Mouse (Mus musculus) adrenal gland, postnatal 10 days (tissue): ENCODE measurements around the gene Thoc2. TPM values are rescaled to one million over a fixed set of nuclear protein-coding genes. Genes with fewer than 3 reads are reported as not detected.
A peak's percentile ranks its signal among the peaks of the same experiment; 100 is the strongest.
"Not testable (repeated sequence)": the region's sequence is repeated elsewhere in the genome, so short reads cannot be mapped to it uniquely, and the experiment has no call there.

Experiments used
- DNase-seq: peaks from one replicate; pipeline ENCODE4 v3.0.0; 2021; ENCODE audit warnings: mixed read lengths
- long read RNA-seq, 2 experiments: library from polyadenylated mRNA; stranded (forward); transcript quantifications; one replicate each; pipeline ENCODE4 v2.0.0; 2021
- microRNA-seq: library from miRNA; unstranded; fragments of <30 nt; microRNA quantifications from one replicate; pipeline ENCODE4 v1.2.0, GENCODE M21; 2021
- total RNA-seq, 2 experiments: library from RNA; stranded (reverse); gene quantifications; 2 replicates each; pipeline ENCODE4 v1.2.3; 2021

The Thoc2 gene
- 10 to 100 TPM; 55.1 to 64.6 TPM for total RNA-seq
- long read RNA-seq, experiment 1, partial matches to known transcripts, result 21 of 28 reads
- long read RNA-seq, experiment 1, other reads (novel, unspliced or antisense), result 7 of 28 reads
- long read RNA-seq, experiment 2, partial matches to known transcripts, result 2 of 6 reads
- long read RNA-seq, experiment 2, other reads (novel, unspliced or antisense), result 4 of 6 reads

DNA sequence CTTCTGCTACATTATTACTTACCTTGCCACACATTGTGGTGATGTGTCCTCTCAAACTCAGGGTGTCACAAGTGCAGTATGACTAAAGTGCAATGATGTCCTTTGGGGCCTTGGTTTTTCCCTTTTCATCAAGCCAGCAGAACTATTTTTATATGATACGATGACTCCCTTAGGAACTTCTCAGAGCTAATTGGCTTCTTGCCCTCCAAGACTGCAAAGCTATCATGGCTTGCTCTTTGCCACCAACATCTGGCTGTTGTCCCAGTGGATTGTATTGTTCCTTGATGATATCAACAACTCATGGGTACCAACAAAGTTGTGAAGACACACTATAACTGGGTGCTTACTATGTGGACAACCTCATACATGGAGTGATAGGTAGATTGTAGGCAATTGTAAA is at the start of gene Thoc2:
Gene Thoc2, minus strand, starts transcription at position 101 of the 400 bp plus-strand sequence.
- DNase-seq, result peak; percentile 11

GRCm38 (mm10) chrX:41970096-41970495 is 49.6 kb upstream of the Thoc2 start:
- no peak for DNase-seq

GRCm38 (mm10) chrX:41969341-41969740 is 48.9 kb upstream of the Thoc2 start:
- DNase-seq, result peak; percentile 19

GRCm38 (mm10) chrX:41957161-41957560 is 36.7 kb upstream of the Thoc2 start:
- DNase-seq, result peak; percentile 19

GRCm38 (mm10) chrX:41941840-41942239 is 21.4 kb upstream of the Thoc2 start:
- no peak for DNase-seq

- DNase-seq, result not testable (repeated sequence)
Observed at GRCm38 (mm10) chrX:41931821-41932220, 11.3 kb upstream of the Thoc2 start.

DNA sequence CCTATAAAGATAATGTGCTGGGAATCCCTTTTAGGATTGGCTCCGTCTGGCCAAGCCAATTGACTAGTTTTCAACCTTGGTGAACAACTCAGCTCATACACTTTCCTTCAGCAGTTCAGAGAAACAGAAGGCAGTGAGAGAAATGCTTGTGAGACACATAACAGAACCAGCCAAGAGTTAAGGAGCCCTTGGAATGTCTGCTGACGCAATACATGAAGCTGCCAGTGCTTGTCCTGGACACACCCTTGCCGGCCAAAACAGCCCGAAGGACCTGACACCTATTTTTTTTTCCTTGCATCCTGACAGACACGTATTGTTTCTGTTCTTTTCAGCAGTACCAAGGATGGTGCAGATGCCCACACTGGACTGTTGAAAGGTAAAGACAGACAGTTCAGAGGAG is 4.2 kb upstream of the Thoc2 start:
- no peak for DNase-seq

- no peak for DNase-seq
Observed at GRCm38 (mm10) chrX:41912061-41912401, 8.4 kb downstream of the Thoc2 start.

DNA sequence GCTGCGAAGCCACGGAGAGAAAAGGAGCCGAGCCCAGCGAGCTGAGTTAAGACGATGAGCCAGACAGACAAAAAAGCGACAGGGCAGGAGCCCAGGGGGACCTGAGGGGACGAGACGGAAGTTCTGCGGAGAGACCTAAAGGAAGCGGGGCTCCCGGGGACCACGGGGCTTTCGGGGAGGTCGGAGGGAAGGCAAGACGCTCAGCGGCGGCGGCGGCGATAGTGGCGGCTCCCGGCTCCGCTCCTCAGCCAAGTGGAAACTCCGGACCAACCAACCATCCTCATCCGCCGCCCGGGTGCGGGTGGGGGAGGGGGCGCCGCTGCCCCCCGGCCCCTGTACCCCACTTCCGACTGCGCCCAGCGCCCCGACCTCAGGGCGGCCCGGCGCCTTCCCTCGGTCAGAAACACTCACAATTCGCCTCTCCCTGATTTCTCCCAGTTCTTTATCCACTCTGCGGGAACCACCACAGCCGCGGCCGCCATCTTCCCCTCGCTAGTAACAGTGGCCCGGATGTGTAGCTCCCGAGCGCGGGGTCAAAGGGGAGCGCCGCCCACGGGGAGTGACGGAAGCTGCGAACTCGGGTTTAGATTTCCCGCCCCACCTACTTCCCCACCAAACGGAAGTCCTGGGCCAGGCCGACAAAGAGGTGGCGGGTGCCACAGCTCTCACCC is 8.9 kb downstream of the Thoc2 start:
- peak; percentile 91 for DNase-seq

DNA sequence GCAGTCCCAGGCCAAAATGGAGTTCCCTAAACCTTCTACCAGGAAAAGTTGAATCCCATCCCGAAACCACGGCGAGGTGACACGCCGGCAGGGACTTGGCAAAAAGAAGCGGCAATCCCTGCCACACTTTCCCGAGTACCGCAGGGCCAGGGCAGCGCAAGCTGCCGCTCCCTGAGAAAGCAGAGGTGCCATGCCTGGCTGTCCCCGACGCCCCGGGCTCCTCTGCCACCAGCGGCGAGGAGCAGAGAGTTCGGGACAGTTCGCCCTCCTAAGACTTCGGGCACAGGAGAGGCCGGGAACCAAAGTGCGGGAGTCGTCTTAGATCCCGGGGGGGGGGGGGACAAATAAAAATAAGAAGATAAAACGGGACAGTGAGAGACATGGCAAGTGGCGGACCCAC is 9.5 kb downstream of the Thoc2 start:
- peak; percentile 44 for DNase-seq

DNA sequence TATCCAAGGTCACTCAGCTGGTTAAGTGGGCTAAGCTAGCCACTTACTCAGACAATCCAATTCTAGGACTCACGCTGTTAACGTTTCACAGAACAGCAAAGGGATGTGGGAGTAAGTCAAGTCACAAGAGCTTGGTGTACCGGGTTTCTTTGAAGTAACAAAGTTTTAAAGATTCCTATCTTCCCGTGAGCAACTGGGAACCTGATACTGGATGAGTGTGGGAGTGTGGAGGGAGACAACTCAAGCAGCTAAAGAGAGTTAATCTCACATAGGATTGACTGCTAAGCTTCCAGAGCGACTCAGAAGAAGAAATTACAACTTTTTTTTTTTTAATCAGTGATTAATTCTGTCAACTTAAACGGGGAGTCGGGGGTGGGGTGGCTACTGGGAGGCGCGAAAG is 10.0 kb downstream of the Thoc2 start:
- DNase-seq, result no peak

DNA sequence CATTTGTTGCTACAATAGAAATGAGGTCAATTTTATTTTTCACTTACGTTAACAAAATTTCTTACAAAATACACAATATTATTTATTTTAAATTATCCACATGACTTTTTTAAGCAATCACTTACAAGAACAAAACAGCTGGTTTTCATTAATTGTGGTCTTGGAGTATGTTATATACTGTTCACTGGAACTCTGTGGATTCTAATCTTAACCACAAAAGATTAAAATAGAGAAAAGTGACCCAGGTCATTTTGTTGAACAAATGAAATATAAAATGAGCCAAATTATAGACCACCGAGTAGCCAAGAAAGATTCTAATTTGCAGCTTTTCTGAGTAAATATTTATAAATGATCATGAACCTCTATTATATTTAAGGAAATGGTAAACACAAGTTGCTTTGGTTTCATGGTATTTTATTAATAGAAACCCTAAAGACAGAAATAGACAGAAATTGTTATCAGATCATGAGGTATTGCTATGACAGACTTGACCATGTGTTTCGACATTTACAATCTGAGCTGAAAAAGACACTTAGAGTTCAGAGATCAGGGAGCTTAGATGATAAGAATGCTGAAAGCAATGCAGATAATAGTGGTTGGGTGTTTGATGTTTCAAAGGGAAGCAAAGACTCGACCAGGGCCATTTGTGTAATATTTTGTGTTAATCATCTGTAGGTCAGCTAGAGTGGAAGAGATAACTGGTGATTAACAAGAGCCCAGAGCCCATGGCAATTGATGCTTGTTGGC is 35.5 kb downstream of the Thoc2 start:
- DNase-seq, result no peak

- peak; percentile 5 for DNase-seq
Observed at GRCm38 (mm10) chrX:41876581-41876980, 43.9 kb downstream of the Thoc2 start.

GRCm38 (mm10) chrX:41837823-41838222 is 82.7 kb downstream of the Thoc2 start:
- no peak for DNase-seq

DNA sequence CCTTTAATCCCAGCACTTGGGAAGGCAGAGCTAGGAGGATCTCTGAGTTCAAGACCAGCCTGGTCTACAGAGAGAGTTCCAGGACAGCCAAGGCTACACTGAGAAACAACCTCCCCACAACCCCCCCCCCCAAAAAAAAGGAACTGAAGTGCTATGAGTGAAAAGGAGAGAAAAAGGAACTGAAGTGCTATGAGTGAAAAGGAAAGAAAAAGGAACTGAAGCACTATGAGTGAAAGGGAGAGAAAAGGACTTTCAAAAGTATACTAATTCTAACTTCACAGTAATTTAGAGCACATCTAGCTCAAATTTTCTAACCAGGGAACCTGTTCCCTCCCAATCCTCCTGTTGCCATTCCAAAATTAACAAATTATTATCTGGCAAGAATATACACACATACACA is 114.9 kb downstream of the Thoc2 start:
- DNase-seq, result no peak

- DNase-seq, result no peak
Observed at GRCm38 (mm10) chrX:41793303-41793702, 127.2 kb downstream of the Thoc2 start.

Small RNA genes lying within 50 kb of the gene (microRNA-seq; reads per million reads assigned to microRNA genes)
- not detected for gene Gm44490

Other genes with a start within 250 kb of the Thoc2 start
- gene Xiap, start 139.0 kb upstream of the Thoc2 start, total RNA-seq, result 10 to 100 TPM; 55.9 to 60.1 TPM
- gene Stag2, start 228.6 kb upstream of the Thoc2 start, total RNA-seq, result 10 to 100 TPM; 80.8 to 85.3 TPM